Mouse (Mus musculus) bone marrow macrophage, adult 2 months (primary cell): ENCODE results near the gene Ap4m1.

Experiments
- CTCF ChIP-seq: IDR thresholded peaks from 2 replicates; pipeline ENCODE4 v1.5.1; 2012; ENCODE audit warnings: low read depth, mild to moderate bottlenecking, low read length, moderate library complexity
- POLR2A ChIP-seq: IDR thresholded peaks from 2 replicates; pipeline ENCODE4 v1.6.1; 2012; ENCODE audit warnings: mild to moderate bottlenecking, low read depth, low read length, borderline replicate concordance

GRCm38 (mm10) chr5:138219864-138220263 lies 48.1 kb downstream of the Ap4m1 start:
- TF ChIP-seq POLR2A, result no peak
- no peak for TF ChIP-seq CTCF
